Mouse (Mus musculus): Measurements from ENCODE around the gene Tnfsfm13. TPM values are rescaled to one million over a fixed set of nuclear protein-coding genes. Genes with fewer than 3 reads are reported as not detected.

Tnfsfm13 gene
- polyA plus RNA-seq, 1 experiment from 2014 or later, result 3.3 TPM

GRCm38 (mm10) chr11:69687061-69687460 lies 8.8 kb downstream of the Tnfsfm13 start:
- Histone ChIP-seq H3K4me1 (peaks cover 37% of the 10 kb centered on the region), H3K36me3 (no peaks in the 10 kb centered on the region), H3K27ac (replicated peaks) (peak overlapping the region; percentile 89; the same call in 1 of the 2 replicates), H3K4me3 (no peak overlapping the region), H3K4me2 (no peak overlapping the region), H3K9ac (peak overlapping the region; percentile 69; the same call in 1 of the 2 replicates), H3K9me3 (no peaks in the 10 kb centered on the region), H3K27me3 (replicated peaks) (no peaks in the 10 kb centered on the region)
- WGBS, result 56% methylated on average over 5 of the region's 5 CpGs
- no peak for ATAC-seq (ENCODE audit: extremely low read depth, insufficient number of reproducible peaks, low FRiP score, low TSS enrichment)

GRCm38 (mm10) chr11:69686377-69686776 lies 9.5 kb downstream of the Tnfsfm13 start:
- H3K27me3 ChIP-seq (replicated peaks), result no peaks in the 10 kb centered on the region
- H3K4me3 ChIP-seq, result no peak overlapping the region
- 0 out of 2 replicates have a peak overlapping the region, but pooled peaks have one; percentile 3 for H3K4me2 ChIP-seq
- peak overlapping the region; percentile 69 for H3K9ac ChIP-seq
- H3K36me3 ChIP-seq, result no peaks in the 10 kb centered on the region
- WGBS, result 8% methylated on average over 4 of the region's 4 CpGs
- H3K9me3 ChIP-seq, result no peaks in the 10 kb centered on the region
- no peak for ATAC-seq (ENCODE audit: extremely low read depth, insufficient number of reproducible peaks, low FRiP score, low TSS enrichment)
- H3K4me1 ChIP-seq, result peaks cover 38% of the 10 kb centered on the region
- peak overlapping the region; percentile 89 for H3K27ac ChIP-seq (replicated peaks)

- WGBS, result 63% methylated on average over 10 of the region's 10 CpGs
- Histone ChIP-seq H3K27me3 (replicated peaks) (no peaks in the 10 kb centered on the region), H3K27ac (replicated peaks) (peak within 1 kb of the TSS; percentile 89), H3K36me3 (no peaks in the 10 kb centered on the region), H3K4me1 (peaks cover 45% of the 10 kb centered on the region), H3K4me2 (peak within 1 kb of the TSS; percentile 43), H3K9me3 (no peaks in the 10 kb centered on the region), H3K4me3 (0 out of 2 replicates have a peak within 1 kb of the TSS, but pooled peaks have one; percentile 4), H3K9ac (peak within 1 kb of the TSS; percentile 69)
- ATAC-seq (ENCODE audit: extremely low read depth, insufficient number of reproducible peaks, low FRiP score, low TSS enrichment), result no peak
Measured at GRCm38 (mm10) chr11:69685526-69686148, 10.3 kb downstream of the Tnfsfm13 start, which contains the start of gene Tnfsf13. Gene Tnfsf13 (minus strand): TSS chr11:69685784.

GRCm38 (mm10) chr11:69684936-69685335 lies 11.0 kb downstream of the Tnfsfm13 start:
- H3K27ac ChIP-seq (replicated peaks), result peak overlapping the region; percentile 89
- ATAC-seq (ENCODE audit: extremely low read depth, insufficient number of reproducible peaks, low FRiP score, low TSS enrichment), result no peak
- H3K4me3 ChIP-seq, result no peak overlapping the region
- peaks cover 52% of the 10 kb centered on the region for H3K4me1 ChIP-seq
- H3K9ac ChIP-seq, result peak overlapping the region; percentile 59
- 79% methylated on average over 6 of the region's 6 CpGs for WGBS
- H3K36me3 ChIP-seq, result peaks cover 6% of the 10 kb centered on the region
- H3K27me3 ChIP-seq (replicated peaks), result no peaks in the 10 kb centered on the region
- no peak overlapping the region for H3K4me2 ChIP-seq
- no peaks in the 10 kb centered on the region for H3K9me3 ChIP-seq

- Histone ChIP-seq H3K4me2 (no peak overlapping the region), H3K4me3 (no peak overlapping the region), H3K4me1 (peaks cover 57% of the 10 kb centered on the region), H3K36me3 (peaks cover 13% of the 10 kb centered on the region), H3K27me3 (replicated peaks) (no peaks in the 10 kb centered on the region), H3K9ac (0 out of 2 replicates have a peak overlapping the region, but pooled peaks have one; percentile 59), H3K9me3 (no peaks in the 10 kb centered on the region), H3K27ac (replicated peaks) (no peak overlapping the region)
- WGBS, result 72% methylated on average over 12 of the region's 12 CpGs
- ATAC-seq (ENCODE audit: extremely low read depth, insufficient number of reproducible peaks, low FRiP score, low TSS enrichment), result no peak
Measured at GRCm38 (mm10) chr11:69684128-69684745, 11.7 kb downstream of the Tnfsfm13 start.

- no peak for ATAC-seq (ENCODE audit: extremely low read depth, insufficient number of reproducible peaks, low FRiP score, low TSS enrichment)
- 71% methylated on average over 7 of the region's 7 CpGs for WGBS
- Histone ChIP-seq H3K9ac (peak overlapping the region; percentile 69), H3K27me3 (replicated peaks) (no peaks in the 10 kb centered on the region), H3K9me3 (no peaks in the 10 kb centered on the region), H3K27ac (replicated peaks) (peak overlapping the region; percentile 57; the same call in 1 of the 2 replicates), H3K4me2 (no peak overlapping the region), H3K4me1 (peaks cover 57% of the 10 kb centered on the region), H3K4me3 (no peak overlapping the region), H3K36me3 (peaks cover 19% of the 10 kb centered on the region)
Measured at GRCm38 (mm10) chr11:69683576-69683975, 12.3 kb downstream of the Tnfsfm13 start.

GRCm38 (mm10) chr11:69682840-69683533 lies 12.9 kb downstream of the Tnfsfm13 start:
- WGBS, result 19% methylated on average over 12 of the region's 12 CpGs
- Histone ChIP-seq H3K4me1 (peaks cover 57% of the 10 kb centered on the region), H3K36me3 (peaks cover 25% of the 10 kb centered on the region), H3K27me3 (replicated peaks) (no peaks in the 10 kb centered on the region), H3K4me2 (peak overlapping the region; percentile 98), H3K27ac (replicated peaks) (peak overlapping the region; percentile 95), H3K9me3 (no peaks in the 10 kb centered on the region), H3K9ac (peak overlapping the region; percentile 87), H3K4me3 (peak overlapping the region; percentile 84)
- no peak for ATAC-seq (ENCODE audit: extremely low read depth, insufficient number of reproducible peaks, low FRiP score, low TSS enrichment)

- Histone ChIP-seq H3K4me3 (peak overlapping the region; percentile 84), H3K9me3 (no peaks in the 10 kb centered on the region), H3K27me3 (replicated peaks) (no peaks in the 10 kb centered on the region), H3K9ac (peak overlapping the region; percentile 87), H3K27ac (replicated peaks) (peak overlapping the region; percentile 95), H3K4me1 (peaks cover 57% of the 10 kb centered on the region), H3K4me2 (peak overlapping the region; percentile 98), H3K36me3 (peaks cover 32% of the 10 kb centered on the region)
- 23% methylated on average over 24 of the region's 24 CpGs for WGBS
- ATAC-seq (ENCODE audit: extremely low read depth, insufficient number of reproducible peaks, low FRiP score, low TSS enrichment), result no peak
Measured at GRCm38 (mm10) chr11:69682209-69682839, 13.6 kb downstream of the Tnfsfm13 start.

GRCm38 (mm10) chr11:69681314-69682208 lies 14.3 kb downstream of the Tnfsfm13 start, which contains the start of gene Senp3:
Gene Senp3 (minus strand): TSS chr11:69682084.
- no peaks in the 10 kb centered on the region for H3K27me3 ChIP-seq (replicated peaks)
- H3K4me2 ChIP-seq, result peak within 1 kb of the TSS; percentile 98
- peak; percentile 91 for ATAC-seq (ENCODE audit: extremely low read depth, insufficient number of reproducible peaks, low FRiP score, low TSS enrichment)
- no peaks in the 10 kb centered on the region for H3K9me3 ChIP-seq
- peaks cover 52% of the 10 kb centered on the region for H3K4me1 ChIP-seq
- H3K4me3 ChIP-seq, result peak within 1 kb of the TSS; percentile 84
- peak within 1 kb of the TSS; percentile 92 for H3K9ac ChIP-seq
- H3K27ac ChIP-seq (replicated peaks), result peak within 1 kb of the TSS; percentile 95
- WGBS, result under 1% methylated on average over 79 of the region's 80 CpGs
- peaks cover 40% of the 10 kb centered on the region for H3K36me3 ChIP-seq

GRCm38 (mm10) chr11:69680136-69680855 lies 15.6 kb downstream of the Tnfsfm13 start:
- peaks cover 52% of the 10 kb centered on the region for H3K36me3 ChIP-seq
- no peak overlapping the region for H3K27ac ChIP-seq (replicated peaks)
- peak overlapping the region; percentile 98 for H3K4me2 ChIP-seq
- peak overlapping the region; percentile 92 for H3K9ac ChIP-seq
- H3K9me3 ChIP-seq, result no peaks in the 10 kb centered on the region
- WGBS, result 89% methylated on average over 30 of the region's 30 CpGs
- H3K4me1 ChIP-seq, result peaks cover 39% of the 10 kb centered on the region
- H3K4me3 ChIP-seq, result peak overlapping the region; percentile 84
- ATAC-seq (ENCODE audit: extremely low read depth, insufficient number of reproducible peaks, low FRiP score, low TSS enrichment), result no peak
- H3K27me3 ChIP-seq (replicated peaks), result no peaks in the 10 kb centered on the region
